Mouse (Mus musculus): ENCODE results near the gene Kcnip2. TPM values are rescaled to one million over a fixed set of nuclear protein-coding genes. Genes with fewer than 3 reads are reported as not detected.
A peak's percentile ranks its signal among the peaks of the same experiment; 100 is the strongest.

The Kcnip2 gene
- polyA plus RNA-seq (2015; fragmentation: Nextera tagmentation; extraction: Ambion mirVana), result 2.0 and 2.3 TPM in 2 replicates

DNA sequence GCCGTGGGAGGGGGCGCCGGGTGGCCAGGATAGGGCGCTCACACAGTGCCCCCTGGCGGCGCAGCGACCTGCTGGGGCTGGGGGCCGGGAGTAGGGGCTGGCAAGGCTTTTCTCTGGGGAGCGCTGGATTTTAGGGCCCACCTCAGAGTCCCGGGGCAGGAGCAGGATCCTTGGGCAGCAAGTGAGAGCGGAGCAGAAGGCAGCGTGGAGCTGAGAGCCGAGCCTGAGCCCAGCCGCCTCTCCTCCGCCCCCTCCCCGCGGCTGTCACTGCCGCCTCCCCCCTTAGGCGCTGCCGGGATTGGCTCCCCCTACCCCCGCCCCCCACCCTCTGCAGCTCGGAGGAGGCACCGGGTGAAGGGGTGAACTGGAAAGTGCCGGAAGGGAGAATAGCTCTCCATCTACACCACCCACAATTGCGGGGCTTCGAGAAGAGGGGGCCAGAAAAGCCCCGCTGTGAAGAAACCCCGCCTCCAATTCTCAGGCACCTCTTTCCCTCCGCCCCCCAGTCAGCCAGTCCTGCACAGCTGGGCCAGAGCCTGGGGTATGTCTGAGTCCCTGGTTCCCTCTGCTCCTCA, at the start of gene Kcnip2:
Gene Kcnip2 (minus strand): TSS at position 231 of the 575 bp plus-strand sequence.
- H3K4me3 ChIP-seq (ENCODE audit: low read length), result peak within 1 kb of the TSS; percentile 44
- H3K9me3 ChIP-seq (ENCODE audit: low read length), result no peaks in the 10 kb centered on the region
- peak; percentile 58 for ATAC-seq (ENCODE audit: low FRiP score, low TSS enrichment)
- no peaks in the 10 kb centered on the region for H3K36me3 ChIP-seq (ENCODE audit: insufficient read depth, low read length)
- peak within 1 kb of the TSS; percentile 70 for H3K27ac ChIP-seq (ENCODE audit: low read length)
- peaks cover 6% of the 10 kb centered on the region for H3K27me3 ChIP-seq (ENCODE audit: insufficient read depth, low read length)
- H3K9ac ChIP-seq (replicated peaks; ENCODE audit: low read length), result peak within 1 kb of the TSS; percentile 60
- H3K4me2 ChIP-seq (replicated peaks; ENCODE audit: low read depth, low read length), result peak within 1 kb of the TSS; percentile 75
- 0% methylated on average over 20 of the region's 29 CpGs for WGBS
- H3K4me1 ChIP-seq (ENCODE audit: insufficient read depth, low read length), result peaks cover 51% of the 10 kb centered on the region

GRCm38 (mm10) chr19:45855284-45855920, 39.5 kb upstream of the Kcnip2 start:
- no peaks in the 10 kb centered on the region for H3K36me3 ChIP-seq (ENCODE audit: insufficient read depth, low read length)
- H3K27ac ChIP-seq (ENCODE audit: low read length), result no peak overlapping the region
- H3K4me2 ChIP-seq (replicated peaks; ENCODE audit: low read depth, low read length), result no peak overlapping the region
- H3K4me3 ChIP-seq (ENCODE audit: low read length), result no peak overlapping the region
- H3K9me3 ChIP-seq (ENCODE audit: low read length), result no peaks in the 10 kb centered on the region
- H3K4me1 ChIP-seq (ENCODE audit: insufficient read depth, low read length), result no peaks in the 10 kb centered on the region
- H3K27me3 ChIP-seq (ENCODE audit: insufficient read depth, low read length), result no peaks in the 10 kb centered on the region
- 58% methylated on average over 8 of the region's 8 CpGs for WGBS
- no peak for ATAC-seq (ENCODE audit: low FRiP score, low TSS enrichment)
- no peak overlapping the region for H3K9ac ChIP-seq (replicated peaks; ENCODE audit: low read length)

- ATAC-seq (ENCODE audit: low FRiP score, low TSS enrichment), result no peak
- Histone ChIP-seq H3K27ac (ENCODE audit: low read length) (no peak overlapping the region), H3K4me3 (ENCODE audit: low read length) (no peak overlapping the region), H3K27me3 (ENCODE audit: insufficient read depth, low read length) (no peaks in the 10 kb centered on the region), H3K4me2 (replicated peaks; ENCODE audit: low read depth, low read length) (no peak overlapping the region), H3K9ac (replicated peaks; ENCODE audit: low read length) (no peak overlapping the region), H3K9me3 (ENCODE audit: low read length) (no peaks in the 10 kb centered on the region), H3K4me1 (ENCODE audit: insufficient read depth, low read length) (no peaks in the 10 kb centered on the region), H3K36me3 (ENCODE audit: insufficient read depth, low read length) (no peaks in the 10 kb centered on the region)
- 70% methylated on average over 7 of the region's 7 CpGs for WGBS
Measured at GRCm38 (mm10) chr19:45854521-45854920, 38.7 kb upstream of the Kcnip2 start.

- WGBS, result 90% methylated on average over 4 of the region's 4 CpGs
- Histone ChIP-seq H3K36me3 (ENCODE audit: insufficient read depth, low read length) (no peaks in the 10 kb centered on the region), H3K27ac (ENCODE audit: low read length) (no peak overlapping the region)
Measured at GRCm38 (mm10) chr19:45847733-45848093, 31.9 kb upstream of the Kcnip2 start.

GRCm38 (mm10) chr19:45847016-45847732, 31.3 kb upstream of the Kcnip2 start:
- H3K4me1 ChIP-seq (ENCODE audit: insufficient read depth, low read length), result no peaks in the 10 kb centered on the region
- no peaks in the 10 kb centered on the region for H3K9me3 ChIP-seq (ENCODE audit: low read length)
- H3K4me2 ChIP-seq (replicated peaks; ENCODE audit: low read depth, low read length), result no peak overlapping the region
- H3K9ac ChIP-seq (replicated peaks; ENCODE audit: low read length), result no peak overlapping the region
- no peak overlapping the region for H3K4me3 ChIP-seq (ENCODE audit: low read length)
- no peak for ATAC-seq (ENCODE audit: low FRiP score, low TSS enrichment)
- H3K27ac ChIP-seq (ENCODE audit: low read length), result no peak overlapping the region
- no peaks in the 10 kb centered on the region for H3K27me3 ChIP-seq (ENCODE audit: insufficient read depth, low read length)
- 92% methylated on average over 3 of the region's 3 CpGs for WGBS
- no peaks in the 10 kb centered on the region for H3K36me3 ChIP-seq (ENCODE audit: insufficient read depth, low read length)

More at GRCm38 (mm10) chr19:45847733-45848093, 31.9 kb upstream of the Kcnip2 start:
- Histone ChIP-seq H3K9me3 (ENCODE audit: low read length) (no peaks in the 10 kb centered on the region), H3K27me3 (ENCODE audit: insufficient read depth, low read length) (no peaks in the 10 kb centered on the region), H3K4me1 (ENCODE audit: insufficient read depth, low read length) (no peaks in the 10 kb centered on the region), H3K9ac (replicated peaks; ENCODE audit: low read length) (no peak overlapping the region), H3K4me3 (ENCODE audit: low read length) (no peak overlapping the region), H3K4me2 (replicated peaks; ENCODE audit: low read depth, low read length) (no peak overlapping the region)
- ATAC-seq (ENCODE audit: low FRiP score, low TSS enrichment), result no peak

DNA sequence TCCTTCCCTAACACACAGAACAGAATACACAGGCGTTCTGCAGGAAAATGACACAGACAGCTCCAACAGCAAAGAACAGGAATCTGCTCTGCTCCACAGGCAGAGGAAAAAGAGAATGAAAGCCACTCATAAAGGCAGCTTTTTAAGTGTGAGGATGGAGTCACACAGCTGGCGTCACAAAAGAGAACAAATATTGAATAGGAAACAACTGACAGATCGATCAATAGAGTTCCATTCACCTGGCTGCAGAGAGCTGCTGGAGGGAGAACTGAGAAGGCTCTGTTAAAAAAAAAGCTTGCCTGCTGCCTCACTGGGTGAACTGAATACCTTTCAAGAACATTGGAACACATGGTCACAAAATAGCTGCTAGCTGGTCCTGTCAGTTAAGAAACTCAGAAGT, 28.3 kb upstream of the Kcnip2 start:
- ATAC-seq (ENCODE audit: low FRiP score, low TSS enrichment), result no peak
- H3K36me3 ChIP-seq (ENCODE audit: insufficient read depth, low read length), result no peaks in the 10 kb centered on the region
- H3K27me3 ChIP-seq (ENCODE audit: insufficient read depth, low read length), result no peaks in the 10 kb centered on the region
- no peak overlapping the region for H3K4me2 ChIP-seq (replicated peaks; ENCODE audit: low read depth, low read length)
- no peaks in the 10 kb centered on the region for H3K9me3 ChIP-seq (ENCODE audit: low read length)
- H3K9ac ChIP-seq (replicated peaks; ENCODE audit: low read length), result no peak overlapping the region
- H3K27ac ChIP-seq (ENCODE audit: low read length), result no peak overlapping the region
- H3K4me1 ChIP-seq (ENCODE audit: insufficient read depth, low read length), result no peaks in the 10 kb centered on the region
- H3K4me3 ChIP-seq (ENCODE audit: low read length), result no peak overlapping the region
- WGBS, result 90% methylated on average over 3 of the region's 3 CpGs

DNA sequence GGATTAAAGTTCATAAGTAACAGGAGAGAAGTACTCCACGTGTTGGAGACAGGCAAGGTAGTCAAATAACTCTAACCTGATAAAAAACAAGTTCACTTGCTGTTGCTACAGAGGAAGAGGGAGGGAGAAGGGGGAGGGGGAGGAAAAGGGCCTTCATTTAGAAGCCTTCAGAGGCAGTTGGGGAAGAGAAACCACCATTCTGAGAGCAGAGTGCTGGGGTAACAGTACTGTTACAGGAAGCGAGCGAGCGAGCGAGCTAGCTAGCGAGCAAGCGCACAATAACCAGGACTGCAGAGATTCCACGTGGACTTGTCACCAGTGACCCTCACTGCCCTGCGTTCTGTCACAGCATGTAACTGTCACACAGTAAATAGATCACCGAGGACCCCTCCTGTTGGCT, 27.6 kb upstream of the Kcnip2 start:
- Histone ChIP-seq H3K27ac (ENCODE audit: low read length) (no peak overlapping the region), H3K9ac (replicated peaks; ENCODE audit: low read length) (no peak overlapping the region), H3K4me1 (ENCODE audit: insufficient read depth, low read length) (no peaks in the 10 kb centered on the region), H3K4me3 (ENCODE audit: low read length) (no peak overlapping the region), H3K9me3 (ENCODE audit: low read length) (no peaks in the 10 kb centered on the region), H3K27me3 (ENCODE audit: insufficient read depth, low read length) (no peaks in the 10 kb centered on the region), H3K4me2 (replicated peaks; ENCODE audit: low read depth, low read length) (no peak overlapping the region), H3K36me3 (ENCODE audit: insufficient read depth, low read length) (no peaks in the 10 kb centered on the region)
- ATAC-seq (ENCODE audit: low FRiP score, low TSS enrichment), result no peak
- 50% methylated on average over 10 of the region's 10 CpGs for WGBS

GRCm38 (mm10) chr19:45837050-45837994, 21.5 kb upstream of the Kcnip2 start:
- Histone ChIP-seq H3K4me1 (ENCODE audit: insufficient read depth, low read length) (no peaks in the 10 kb centered on the region), H3K4me2 (replicated peaks; ENCODE audit: low read depth, low read length) (no peak overlapping the region), H3K9me3 (ENCODE audit: low read length) (no peaks in the 10 kb centered on the region), H3K4me3 (ENCODE audit: low read length) (no peak overlapping the region), H3K27me3 (ENCODE audit: insufficient read depth, low read length) (no peaks in the 10 kb centered on the region), H3K36me3 (ENCODE audit: insufficient read depth, low read length) (no peaks in the 10 kb centered on the region), H3K27ac (ENCODE audit: low read length) (0 out of 2 replicates have a peak overlapping the region, but pooled peaks have one; percentile 23), H3K9ac (replicated peaks; ENCODE audit: low read length) (no peak overlapping the region)
- no peak for ATAC-seq (ENCODE audit: low FRiP score, low TSS enrichment)
- WGBS, result 51% methylated on average over 12 of the region's 12 CpGs

GRCm38 (mm10) chr19:45835490-45835889, 19.6 kb upstream of the Kcnip2 start:
- 75% methylated on average over 10 of the region's 10 CpGs for WGBS

More at GRCm38 (mm10) chr19:45835490-45835889, 19.6 kb upstream of the Kcnip2 start:
- no peaks in the 10 kb centered on the region for H3K4me1 ChIP-seq (ENCODE audit: insufficient read depth, low read length)
- H3K4me2 ChIP-seq (replicated peaks; ENCODE audit: low read depth, low read length), result no peak overlapping the region
- H3K4me3 ChIP-seq (ENCODE audit: low read length), result no peak overlapping the region
- H3K27me3 ChIP-seq (ENCODE audit: insufficient read depth, low read length), result no peaks in the 10 kb centered on the region
- ATAC-seq (ENCODE audit: low FRiP score, low TSS enrichment), result no peak
- H3K9me3 ChIP-seq (ENCODE audit: low read length), result no peaks in the 10 kb centered on the region
- H3K27ac ChIP-seq (ENCODE audit: low read length), result no peak overlapping the region
- H3K9ac ChIP-seq (replicated peaks; ENCODE audit: low read length), result no peak overlapping the region
- H3K36me3 ChIP-seq (ENCODE audit: insufficient read depth, low read length), result no peaks in the 10 kb centered on the region

All from kidney, embryonic 16.5 days (tissue).